Mouse (Mus musculus) CH12.LX (cell line): ENCODE measurements at regions not wholly inside any gene's neighbourhood (a gene's known extent, or its start where the extent isn't known, plus 50 kb on each side); places are given as distances from the start of the nearest gene placed in this dataset.

ENCODE experiments used
- DNase-seq: peaks from one replicate; pipeline ENCODE4 v3.0.0-alpha.2; 2013; ENCODE audit errors: extremely low read depth
- H3K27ac ChIP-seq: 2 replicates; pipeline ENCODE4 v1.5.1; 2012; ENCODE audit warnings: low read depth, mild to moderate bottlenecking, control low read depth, moderate library complexity; ENCODE audit not compliant: insufficient read depth
- H3K27me3 ChIP-seq: replicated peaks from 2 replicates; pipeline ENCODE3; 2012; ENCODE audit warnings: inconsistent platforms
- H3K36me3 ChIP-seq, 2 experiments: replicated peaks in 1 of 2; 2 replicates each; pipeline versions ENCODE3 to v1.6.1; 2012; ENCODE audit warnings: inconsistent platforms in 1 of 2, low read length in 1 of 2, mild to moderate bottlenecking in 1 of 2, mixed read lengths in 1 of 2, moderate library complexity in 1 of 2; ENCODE audit not compliant: control insufficient read depth in 1 of 2, insufficient read depth in 1 of 2
- H3K4me1 ChIP-seq, 2 experiments: 2 replicates each; pipeline ENCODE4 v1.6.1; 2012; ENCODE audit warnings: inconsistent platforms in 1 of 2, moderate library complexity in 1 of 2; ENCODE audit not compliant: insufficient read depth in 2 of 2, control insufficient read depth in 1 of 2
- H3K4me2 ChIP-seq: 2 replicates; pipeline ENCODE4 v1.6.1; 2012; ENCODE audit warnings: low read depth, mild to moderate bottlenecking, control low read depth; ENCODE audit not compliant: poor library complexity, insufficient read depth, severe bottlenecking
- H3K4me3 ChIP-seq, 3 experiments: fragments of 150-350 bp in 1 of 3; sonication (generic) in 1 of 3; replicated peaks in 1 of 3; 2 replicates each; pipeline versions ENCODE3 to v1.5.1; 2011 to 2012; ENCODE audit warnings: low read depth in 2 of 3, low read length in 2 of 3, mild to moderate bottlenecking in 2 of 3, moderate library complexity in 2 of 3, control low read depth in 1 of 3, improper control_type of control experiment in 1 of 3, inconsistent platforms in 1 of 3, mixed read lengths in 1 of 3; ENCODE audit not compliant: poor library complexity in 1 of 3
- H3K79me2 ChIP-seq: replicated peaks from 2 replicates; pipeline ENCODE4 v1.6.1; 2012; ENCODE audit warnings: mild to moderate bottlenecking, moderate library complexity; ENCODE audit not compliant: control insufficient read depth, poor library complexity, insufficient read depth, severe bottlenecking; ENCODE audit errors: extremely low read depth
- H3K9ac ChIP-seq: 2 replicates; pipeline ENCODE4 v1.6.1; 2012; ENCODE audit warnings: low read depth, mild to moderate bottlenecking, control low read depth, moderate library complexity; ENCODE audit not compliant: insufficient read depth
- H3K9me3 ChIP-seq: replicated peaks from 2 replicates; pipeline ENCODE3; 2012; ENCODE audit warnings: low read length, inconsistent platforms, mixed read lengths
- CHD1 ChIP-seq: IDR thresholded peaks from 2 replicates; pipeline ENCODE4 v1.6.1; 2012; ENCODE audit warnings: low read depth, low read length, improper control_type of control experiment, inconsistent platforms
- CHD2 ChIP-seq: IDR thresholded peaks from 2 replicates; pipeline ENCODE4 v1.6.1; 2011; ENCODE audit warnings: low read length, improper control_type of control experiment
- E2F4 ChIP-seq: IDR thresholded peaks from 2 replicates; pipeline ENCODE4 v1.6.1; 2011; ENCODE audit warnings: low read depth, low read length, improper control_type of control experiment; ENCODE audit not compliant: insufficient replicate concordance
- ELF1 ChIP-seq: IDR thresholded peaks from 2 replicates; pipeline ENCODE4 v1.6.1; 2014; ENCODE audit warnings: low read depth, mild to moderate bottlenecking, inconsistent platforms, low read length, improper control_type of control experiment
- EP300 ChIP-seq: IDR thresholded peaks from 2 replicates; pipeline ENCODE4 v1.6.1; 2011; ENCODE audit warnings: low read length, improper control_type of control experiment
- ETS1 ChIP-seq: conservative IDR thresholded peaks from 2 replicates; pipeline ENCODE4 v1.6.1; 2012; ENCODE audit warnings: low read depth, mild to moderate bottlenecking, inconsistent platforms, low read length, improper control_type of control experiment, moderate library complexity
- GABPA ChIP-seq: IDR thresholded peaks from 2 replicates; pipeline ENCODE4 v1.6.1; 2012; ENCODE audit warnings: low read depth, low read length, improper control_type of control experiment, inconsistent platforms; ENCODE audit not compliant: insufficient replicate concordance
- HCFC1 ChIP-seq: IDR thresholded peaks from 2 replicates; pipeline ENCODE4 v1.6.1; 2012; ENCODE audit warnings: low read depth, mild to moderate bottlenecking, inconsistent platforms, low read length, improper control_type of control experiment
- JUND ChIP-seq: conservative IDR thresholded peaks from 2 replicates; pipeline ENCODE4 v1.6.1; 2011; ENCODE audit warnings: low read depth, low read length, improper control_type of control experiment
- KAT2A ChIP-seq: IDR thresholded peaks from 2 replicates; pipeline ENCODE4 v1.6.1; 2012; ENCODE audit warnings: low read length, improper control_type of control experiment, inconsistent platforms; ENCODE audit not compliant: insufficient replicate concordance
- MAX ChIP-seq: IDR thresholded peaks from 2 replicates; pipeline ENCODE4 v1.6.1; 2011; ENCODE audit warnings: low read length, improper control_type of control experiment
- MAZ ChIP-seq: IDR thresholded peaks from 2 replicates; pipeline ENCODE4 v1.6.1; 2012; ENCODE audit warnings: low read depth, mild to moderate bottlenecking, inconsistent platforms, low read length, improper control_type of control experiment, moderate library complexity
- MEF2A ChIP-seq: IDR thresholded peaks from 2 replicates; pipeline ENCODE4 v1.6.1; 2014; ENCODE audit warnings: low read depth, mild to moderate bottlenecking, inconsistent platforms, low read length, improper control_type of control experiment, borderline replicate concordance
- MXI1 ChIP-seq: IDR thresholded peaks from 2 replicates; pipeline ENCODE4 v1.6.1; 2011; ENCODE audit warnings: mild to moderate bottlenecking, low read depth, low read length, improper control_type of control experiment
- PAX5 ChIP-seq: IDR thresholded peaks from 2 replicates; pipeline ENCODE4 v1.6.1; 2012; ENCODE audit warnings: low read length, inconsistent platforms, mixed read lengths
- POLR2AphosphoS2 ChIP-seq: IDR thresholded peaks from 2 replicates; pipeline ENCODE4 v1.6.1; 2011; ENCODE audit warnings: low read depth, low read length, improper control_type of control experiment
- RCOR1 ChIP-seq: conservative IDR thresholded peaks from 2 replicates; pipeline ENCODE4 v1.6.1; 2012; ENCODE audit warnings: low read depth, mild to moderate bottlenecking, inconsistent platforms, low read length, improper control_type of control experiment
- SMC3 ChIP-seq: IDR thresholded peaks from 2 replicates; pipeline ENCODE4 v1.6.1; 2011; ENCODE audit warnings: low read depth, low read length, improper control_type of control experiment
- TCF12 ChIP-seq: IDR thresholded peaks from 2 replicates; pipeline ENCODE4 v1.6.1; 2014; ENCODE audit warnings: low read depth, mild to moderate bottlenecking, inconsistent platforms, low read length, improper control_type of control experiment
- USF2 ChIP-seq: conservative IDR thresholded peaks from 2 replicates; pipeline ENCODE4 v1.6.1; 2011; ENCODE audit warnings: low read depth, low read length, improper control_type of control experiment
- ZC3H11A ChIP-seq: IDR thresholded peaks from 2 replicates; pipeline ENCODE4 v1.6.1; 2012; ENCODE audit warnings: low read depth, mild to moderate bottlenecking, inconsistent platforms, low read length, improper control_type of control experiment
- ZKSCAN1 ChIP-seq: IDR thresholded peaks from 2 replicates; pipeline ENCODE4 v1.6.1; 2012; ENCODE audit warnings: low read depth, inconsistent platforms, low read length, improper control_type of control experiment, borderline replicate concordance
- dilution Hi-C: fragments of 300-500 bp; cut with MboI; formaldehyde crosslinking; loops from 2 replicates; pipeline ENCODE4 v1.14.3; 2020; ENCODE audit warnings: low sequenced_read_pairs; ENCODE audit not compliant: extremely low pct_unique_long_range_greater_than_20kb, extremely low pct_ligation_motif_present
- in situ Hi-C: fragments of 300-500 bp; cut with MboI; formaldehyde crosslinking; loops from 3 replicates; pipeline ENCODE4 v1.14.3; 2019; ENCODE audit warnings: low sequenced_read_pairs, low pct_ligation_motif_present, low pct_unique_long_range_greater_than_20kb, mixed read lengths

- no peak overlapping the region for H3K4me3 ChIP-seq
- in situ Hi-C loops (no loop called here), dilution Hi-C loops (no loop called here)
- H3K9ac ChIP-seq = no peak overlapping the region
- H3K36me3 ChIP-seq = no peaks in the 10 kb centered on the region
- TF ChIP-seq CHD2 = no peak
- no peak for TF ChIP-seq TCF12
- no peak for TF ChIP-seq SMC3
- TF ChIP-seq E2F4 = no peak
- no peak for TF ChIP-seq KAT2A
- no peak for TF ChIP-seq PAX5
- TF ChIP-seq EP300 = no peak
- no peak for TF ChIP-seq JUND
- TF ChIP-seq ETS1 = no peak
- TF ChIP-seq ZC3H11A = no peak
- TF ChIP-seq MEF2A = no peak
- no peak for TF ChIP-seq GABPA
- TF ChIP-seq CHD1 = no peak
- TF ChIP-seq USF2 = no peak
- TF ChIP-seq, all 38 proteins: peak for 0
- DNase-seq = no peak
- H3K27me3 ChIP-seq = no peaks in the 10 kb centered on the region
- no peaks in the 10 kb centered on the region for H3K79me2 ChIP-seq
- H3K4me2 ChIP-seq = no peak overlapping the region
- H3K4me1 ChIP-seq = no peaks in the 10 kb centered on the region
- H3K27ac ChIP-seq = no peak overlapping the region
- H3K9me3 ChIP-seq = peaks cover 47% of the 10 kb centered on the region
Observed at GRCm38 (mm10) chr10:92246785-92247448, 475.3 kb downstream of the Nedd1 start.

DNA sequence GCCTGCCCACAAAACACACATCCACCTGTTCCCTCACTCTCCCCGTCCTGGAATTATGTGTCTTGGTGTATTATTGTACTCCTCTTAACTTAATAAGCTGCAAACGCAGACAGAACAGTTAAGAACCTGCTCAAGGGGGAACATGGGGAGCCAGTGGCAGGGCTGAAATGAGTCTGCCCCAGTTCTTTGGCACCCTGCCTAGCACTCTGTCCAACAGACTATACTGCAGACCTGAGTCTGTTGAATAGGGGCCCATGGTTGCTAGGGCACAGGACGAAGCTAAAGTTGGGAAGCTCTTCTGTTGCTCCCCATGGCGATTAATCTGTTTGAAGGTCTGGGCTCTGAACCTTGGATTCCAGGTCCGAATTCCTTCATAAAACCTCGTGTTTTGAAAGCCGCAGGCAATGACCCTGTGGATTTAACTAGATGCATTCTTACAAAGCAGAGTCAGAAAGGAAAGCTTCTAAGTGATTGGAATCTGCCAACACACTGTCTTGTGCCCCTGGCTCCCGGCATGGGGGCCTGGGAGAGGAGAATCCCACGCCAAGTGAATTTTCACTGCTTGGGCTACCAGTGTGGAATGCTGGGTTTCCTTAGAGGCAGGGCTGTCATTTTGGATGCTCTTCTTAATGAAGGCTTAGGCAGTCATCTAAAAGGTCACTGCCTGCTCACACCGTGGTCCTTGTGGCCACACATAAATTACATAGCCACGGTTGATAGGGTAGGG, 479.3 kb downstream of the Nedd1 start:
- in situ Hi-C loops = no loop called here
- dilution Hi-C loops = no loop called here
- Histone ChIP-seq H3K4me2 (no peak overlapping the region), H3K36me3 (no peaks in the 10 kb centered on the region), H3K4me3 (no peak overlapping the region), H3K9ac (no peak overlapping the region), H3K4me1 (no peaks in the 10 kb centered on the region), H3K27me3 (no peaks in the 10 kb centered on the region), H3K79me2 (no peaks in the 10 kb centered on the region), H3K9me3 (peaks cover 40% of the 10 kb centered on the region), H3K27ac (no peak overlapping the region)
- no peak for DNase-seq
- no peak for TF ChIP-seq GABPA
- TF ChIP-seq PAX5 = no peak
- no peak for TF ChIP-seq CHD2
- no peak for TF ChIP-seq USF2
- TF ChIP-seq MXI1 = no peak
- no peak for TF ChIP-seq ELF1
- TF ChIP-seq EP300 = no peak
- TF ChIP-seq E2F4 = no peak
- TF ChIP-seq MEF2A = no peak
- no peak for TF ChIP-seq RCOR1
- TF ChIP-seq MAZ = no peak
- TF ChIP-seq POLR2AphosphoS2 = no peak
- no peak for TF ChIP-seq TCF12
- no peak for TF ChIP-seq MAX
- no peak for TF ChIP-seq ZKSCAN1
- TF ChIP-seq HCFC1 = no peak
